Mouse (Mus musculus): ENCODE data around the gene Zfp704.
"Not testable (repeated sequence)": the region's sequence is repeated elsewhere in the genome, so short reads cannot be mapped to it uniquely, and the experiment has no call there.

The Zfp704 gene

GRCm38 (mm10) chr3:9598061-9598460, 11.8 kb downstream of the Zfp704 start:
- no peak for DNase-seq (ENCODE audit: low spot score)

- DNase-seq (ENCODE audit: low spot score), result no peak
Observed at GRCm38 (mm10) chr3:9594457-9594856, 15.4 kb downstream of the Zfp704 start.

- no peak for DNase-seq (ENCODE audit: low spot score)
Observed at GRCm38 (mm10) chr3:9593832-9594231, 16.1 kb downstream of the Zfp704 start.

- no peak for DNase-seq (ENCODE audit: low spot score)
Observed at GRCm38 (mm10) chr3:9591416-9592110, 18.3 kb downstream of the Zfp704 start.

GRCm38 (mm10) chr3:9588635-9589034, 21.2 kb downstream of the Zfp704 start:
- no peak for DNase-seq (ENCODE audit: low spot score)

GRCm38 (mm10) chr3:9587304-9587703, 22.6 kb downstream of the Zfp704 start:
- no peak for DNase-seq (ENCODE audit: low spot score)

- no peak for DNase-seq (ENCODE audit: low spot score)
Observed at GRCm38 (mm10) chr3:9583516-9583915, 26.4 kb downstream of the Zfp704 start.

- DNase-seq (ENCODE audit: low spot score), result no peak
Observed at GRCm38 (mm10) chr3:9580952-9581798, 28.7 kb downstream of the Zfp704 start.

- no peak for DNase-seq (ENCODE audit: low spot score)
Observed at GRCm38 (mm10) chr3:9580102-9580501, 29.8 kb downstream of the Zfp704 start.

- DNase-seq (ENCODE audit: low spot score), result no peak
Observed at GRCm38 (mm10) chr3:9579028-9579643, 30.7 kb downstream of the Zfp704 start.

GRCm38 (mm10) chr3:9576872-9577271, 33.0 kb downstream of the Zfp704 start:
- no peak for DNase-seq (ENCODE audit: low spot score)

- no peak for DNase-seq (ENCODE audit: low spot score)
Observed at GRCm38 (mm10) chr3:9574305-9574704, 35.6 kb downstream of the Zfp704 start.

- no peak for DNase-seq (ENCODE audit: low spot score)
Observed at GRCm38 (mm10) chr3:9573581-9573980, 36.3 kb downstream of the Zfp704 start.

- DNase-seq (ENCODE audit: low spot score), result no peak
Observed at GRCm38 (mm10) chr3:9572261-9572660, 37.6 kb downstream of the Zfp704 start.

GRCm38 (mm10) chr3:9570782-9571181, 39.1 kb downstream of the Zfp704 start:
- no peak for DNase-seq (ENCODE audit: low spot score)

GRCm38 (mm10) chr3:9569706-9570105, 40.2 kb downstream of the Zfp704 start:
- not testable (repeated sequence) for DNase-seq (ENCODE audit: low spot score)

- no peak for DNase-seq (ENCODE audit: low spot score)
Observed at GRCm38 (mm10) chr3:9568565-9569228, 41.2 kb downstream of the Zfp704 start.

GRCm38 (mm10) chr3:9567948-9568347, 41.9 kb downstream of the Zfp704 start:
- no peak for DNase-seq (ENCODE audit: low spot score)

GRCm38 (mm10) chr3:9566831-9567230, 43.1 kb downstream of the Zfp704 start:
- no peak for DNase-seq (ENCODE audit: low spot score)

- DNase-seq (ENCODE audit: low spot score), result no peak
Observed at GRCm38 (mm10) chr3:9563562-9563961, 46.3 kb downstream of the Zfp704 start.

GRCm38 (mm10) chr3:9562649-9563328, 47.1 kb downstream of the Zfp704 start:
- no peak for DNase-seq (ENCODE audit: low spot score)

Data from left cerebral cortex, adult 11 months (tissue).